Comparison of ENCODE assay signal across 26 mouse cellular contexts in the genomic region with DNA sequence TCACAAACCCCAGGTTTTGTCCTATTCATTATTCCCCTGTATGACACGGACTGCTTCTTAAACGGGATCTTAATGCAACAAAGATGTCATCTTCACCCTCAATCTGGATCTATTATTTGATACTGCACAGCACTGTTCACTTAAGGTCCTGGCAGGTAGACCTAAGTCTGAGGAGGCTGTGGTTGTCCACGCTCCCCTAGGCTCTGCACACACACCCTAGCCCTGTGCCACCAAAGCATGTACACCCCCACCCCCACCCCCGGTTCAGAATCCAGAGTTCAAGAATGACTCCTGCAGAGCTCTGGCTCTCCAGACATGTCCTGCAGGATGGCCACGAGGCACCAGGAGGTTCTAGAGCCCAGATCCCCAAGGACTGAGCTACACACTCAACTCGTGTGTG.
"Had no signal": no experiment of that assay in that cellular context is flagged by ENCODE, and none has a peak within 500 bp of the region (broad histone marks: within the 10 kb centered on the region; RNA-seq: fewer than 3 reads in every experiment).

No protein-coding gene starts in this region.

- H3K27ac ChIP-seq: forebrain, embryonic 15.5 days; heart, embryonic 13.5 days; heart, embryonic 15.5 days; hindbrain, embryonic 15.5 days; kidney, embryonic 15.5 days; kidney, postnatal 0 days; limb, embryonic 13.5 days; limb, embryonic 15.5 days; liver, embryonic 13.5 days; liver, embryonic 15.5 days had no signal

- DNase-seq: forebrain, postnatal 0 days; gastrocnemius, postnatal 10 days; gastrocnemius, postnatal 25 days; heart, adult 18-20 months; heart, postnatal 14 days; heart, postnatal 36 days; kidney, adult 11 months; kidney, adult 2 months; kidney, adult 9 months; kidney, postnatal 14 days; kidney, postnatal 36 days; layer of hippocampus, adult 9-11 months; layer of hippocampus, postnatal 36 days; left cerebral cortex, postnatal 4 days; liver, embryonic 13.5 days had no signal

- ATAC-seq: forebrain, embryonic 15.5 days; forebrain, postnatal 0 days; intestine, embryonic 16.5 days had no signal

- H3K27me3 ChIP-seq: forebrain, embryonic 15.5 days; heart, embryonic 13.5 days; heart, embryonic 15.5 days; hindbrain, embryonic 15.5 days; kidney, embryonic 15.5 days; limb, embryonic 13.5 days; limb, embryonic 15.5 days; liver, embryonic 13.5 days; liver, embryonic 15.5 days had no signal

- H3K36me3 ChIP-seq: heart, embryonic 15.5 days had no signal

- H3K4me2 ChIP-seq: forebrain, embryonic 15.5 days; heart, embryonic 11.5 days; heart, embryonic 13.5 days; heart, embryonic 15.5 days; hindbrain, embryonic 15.5 days; kidney, embryonic 15.5 days; limb, embryonic 13.5 days; limb, embryonic 15.5 days; liver, embryonic 13.5 days; liver, embryonic 15.5 days had no signal

- H3K9ac ChIP-seq: forebrain, embryonic 15.5 days; forebrain, postnatal 0 days; heart, embryonic 13.5 days; heart, embryonic 15.5 days; hindbrain, embryonic 15.5 days; kidney, embryonic 15.5 days; limb, embryonic 13.5 days; limb, embryonic 15.5 days; liver, embryonic 13.5 days; liver, embryonic 15.5 days had no signal

- H3K4me3 ChIP-seq: forebrain, embryonic 15.5 days; heart, embryonic 13.5 days; heart, embryonic 15.5 days; hindbrain, embryonic 15.5 days; kidney, embryonic 15.5 days; limb, embryonic 13.5 days; limb, embryonic 15.5 days; liver, embryonic 13.5 days; liver, embryonic 15.5 days had no signal

- H3K4me1 ChIP-seq: limb, embryonic 13.5 days; liver, embryonic 13.5 days; liver, embryonic 15.5 days had no signal

- H3K9me3 ChIP-seq: forebrain, embryonic 15.5 days; heart, embryonic 13.5 days; heart, embryonic 15.5 days; hindbrain, embryonic 15.5 days; kidney, embryonic 15.5 days; limb, embryonic 13.5 days; limb, embryonic 15.5 days; liver, embryonic 13.5 days; liver, embryonic 15.5 days had no signal
